Mouse (Mus musculus) layer of hippocampus, postnatal 14 days (tissue): ENCODE measurements at regions not wholly inside any gene's neighbourhood (a gene's known extent, or its start where the extent isn't known, plus 50 kb on each side); places are given as distances from the start of the nearest gene placed in this dataset.
"Not testable (repeated sequence)": the region's sequence is repeated elsewhere in the genome, so short reads cannot be mapped to it uniquely, and the experiment has no call there.

ENCODE experiments used
- DNase-seq, 2 experiments: peaks; one replicate each; pipeline ENCODE4 v3.0.0; 2021 to 2022; ENCODE audit warnings: low spot score in 2 of 2, mixed read lengths in 1 of 2

GRCm38 (mm10) chr3:3302657-3303056 is 2447.9 kb upstream of the Gm8797 start:
- DNase-seq = peak in 1 of 2 experiments; percentile 17

DNA sequence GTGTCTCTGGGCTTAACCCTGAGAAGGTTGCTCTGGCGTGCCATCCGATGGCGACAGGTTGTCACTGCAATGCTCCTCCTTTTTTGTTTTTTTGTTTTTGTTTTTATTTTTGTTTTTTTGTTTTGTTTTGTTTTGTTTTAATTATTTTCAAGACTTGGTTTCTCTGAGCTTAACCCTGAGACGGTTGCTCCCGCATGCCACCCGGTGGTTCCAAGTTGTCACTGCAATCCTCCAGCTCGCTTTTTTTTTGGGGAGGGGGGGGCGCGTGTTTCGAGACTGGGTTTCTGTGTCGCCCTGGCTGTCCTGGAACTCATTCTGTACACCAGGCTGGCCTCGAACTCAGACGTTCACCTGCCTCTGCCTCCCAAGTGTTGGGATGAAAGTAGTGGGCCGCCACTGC is 2442.1 kb upstream of the Gm8797 start:
- no peak for DNase-seq

DNA sequence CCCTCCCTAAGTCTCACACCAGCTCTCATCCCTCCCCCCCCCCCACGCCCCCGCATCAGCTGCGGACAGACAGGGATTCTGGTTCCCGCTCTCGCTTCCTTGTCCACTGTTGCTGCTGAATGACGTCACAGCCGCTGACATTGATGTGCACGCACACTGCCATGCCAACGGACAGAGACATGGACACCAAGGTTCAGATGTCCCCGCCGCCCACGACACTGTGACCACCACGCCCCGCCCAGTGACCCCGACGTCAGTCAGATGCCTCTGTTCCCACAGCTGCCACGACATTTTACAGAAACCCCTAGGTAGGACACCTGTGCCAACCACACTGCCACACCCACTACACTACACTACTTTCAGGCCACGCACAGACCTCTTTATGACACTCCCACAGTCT is 2441.6 kb upstream of the Gm8797 start:
- DNase-seq = no peak

GRCm38 (mm10) chr3:3310811-3311210 is 2439.8 kb upstream of the Gm8797 start:
- DNase-seq = no peak

DNA sequence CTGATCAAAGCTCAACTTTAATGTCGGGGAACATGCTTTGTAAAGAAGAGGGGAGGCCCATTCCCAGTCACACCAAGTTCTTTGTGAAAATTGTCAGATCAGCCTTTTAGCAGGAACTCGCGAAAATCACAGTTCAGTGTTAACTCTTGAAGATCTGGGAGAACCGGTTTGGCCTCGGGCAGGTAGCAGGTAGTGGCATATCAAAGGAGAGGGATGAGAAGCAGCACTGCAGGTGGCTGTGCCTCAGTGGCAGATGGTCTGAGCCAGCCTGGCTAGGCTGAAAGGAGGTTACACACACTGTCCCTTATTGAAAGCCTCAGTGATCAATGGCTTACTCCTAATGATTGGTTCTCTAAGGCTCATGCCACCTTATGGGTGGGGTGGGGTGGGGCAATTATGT is 2401.0 kb upstream of the Gm8797 start:
- no peak for DNase-seq

- DNase-seq = not testable (repeated sequence)
Observed at GRCm38 (mm10) chr3:3370859-3371258, 2379.7 kb upstream of the Gm8797 start.

- no peak for DNase-seq
Observed at GRCm38 (mm10) chr3:3388056-3388770, 2362.4 kb upstream of the Gm8797 start.
